28 mouse cellular contexts compared by ENCODE assay signal in genomic region chr13:43021031-43021430, GRCm38 (mm10).
DNase-seq lines count a peak whose midpoint lies in the region; ATAC-seq and TF ChIP-seq lines count a peak whose summit lies in the region.
"Had no signal": no experiment of that assay in that cellular context is flagged by ENCODE, and none has a peak within 500 bp of the region (broad histone marks: within the 10 kb centered on the region; RNA-seq: fewer than 3 reads in every experiment).

No protein-coding gene starts in this region.

- peaks cover 6% of the 10 kb centered on the region; the same call in 1 of the 2 replicates for H3K4me1 ChIP-seq in kidney, embryonic 14.5 days (ENCODE audit: control insufficient read depth, insufficient read depth, low read length)
- H3K4me1 ChIP-seq in olfactory bulb, adult 2 months (ENCODE audit: control insufficient read depth, insufficient read depth, low read length): peaks cover 3% of the 10 kb centered on the region; the same call in 1 of the 2 replicates
- no peaks in the 10 kb centered on the region for H3K4me1 ChIP-seq in intestine, embryonic 16.5 days (ENCODE audit: control insufficient read depth, insufficient read depth, low read length)
- H3K4me1 ChIP-seq: forebrain, embryonic 15.5 days had no signal

- peak; percentile 20 for DNase-seq in kidney, adult 11 months
- peak; percentile 17 for DNase-seq in kidney, adult 9 months
- DNase-seq in kidney, postnatal 10 days: peak; percentile 54
- DNase-seq in thymus, postnatal 10 days (ENCODE audit: low spot score in 2 of 2): no peak
- DNase-seq: adrenal gland, postnatal 10 days; cerebellum, adult 11 months; cerebellum, adult 9-10 months; cerebellum, postnatal 36 days; heart, adult 2 months; heart, postnatal 4 days; layer of hippocampus, adult 9-11 months; liver; lung, embryonic 14.5 days; lung, postnatal 14 days; midbrain, embryonic 14.5 days; right cerebral cortex, adult 18-20 months; right cerebral cortex, postnatal 4 days; thymus, adult 18-20 months; thymus, postnatal 4 days had no signal

- WGBS in kidney, embryonic 14.5 days: 37% methylated on average over 6 of the region's 6 CpGs
- 69% methylated on average over 6 of the region's 6 CpGs for WGBS in olfactory bulb, adult 2 months
- WGBS in intestine, embryonic 16.5 days: 55% methylated on average over 6 of the region's 6 CpGs

- TF ChIP-seq POLR2A in olfactory bulb, adult 2 months (IDR thresholded peaks at IDR 0.05; ENCODE audit: insufficient read depth, low read depth, low read length): no peak

- H3K9me3 ChIP-seq in kidney, embryonic 14.5 days (ENCODE audit: control insufficient read depth, low read length): peaks cover 4% of the 10 kb centered on the region; the same call in 1 of the 2 replicates
- no peaks in the 10 kb centered on the region for H3K9me3 ChIP-seq in intestine, embryonic 16.5 days (ENCODE audit: control insufficient read depth, low read length)
- H3K9me3 ChIP-seq: forebrain, embryonic 15.5 days; heart, embryonic 12.5 days; hindbrain, embryonic 13.5 days had no signal

- no peaks in the 10 kb centered on the region for H3K36me3 ChIP-seq in kidney, embryonic 14.5 days (ENCODE audit: control insufficient read depth, insufficient read depth, low read length)
- no peaks in the 10 kb centered on the region for H3K36me3 ChIP-seq in intestine, embryonic 16.5 days (ENCODE audit: control insufficient read depth, insufficient read depth, low read length)
- H3K36me3 ChIP-seq: forebrain, embryonic 15.5 days; heart, embryonic 12.5 days; hindbrain, embryonic 13.5 days had no signal

- no peaks in the 10 kb centered on the region for H3K27me3 ChIP-seq in kidney, embryonic 14.5 days (ENCODE audit: control insufficient read depth, insufficient read depth, low read length)
- no peaks in the 10 kb centered on the region for H3K27me3 ChIP-seq in intestine, embryonic 16.5 days (replicated peaks; ENCODE audit: control insufficient read depth, insufficient read depth, low read length)
- H3K27me3 ChIP-seq: forebrain, embryonic 15.5 days; heart, embryonic 12.5 days; hindbrain, embryonic 13.5 days had no signal

- ATAC-seq in kidney, embryonic 14.5 days (ENCODE audit: low FRiP score, low TSS enrichment): no peak
- ATAC-seq in intestine, embryonic 16.5 days: no peak
- ATAC-seq: CD4-positive, CD25-positive, alpha-beta regulatory T cell, adult 4 months; forebrain, embryonic 15.5 days had no signal

- H3K27ac ChIP-seq in kidney, embryonic 14.5 days (ENCODE audit: low read depth, low read length): no peak overlapping the region
- H3K27ac ChIP-seq in olfactory bulb, adult 2 months (ENCODE audit: insufficient read depth, low read depth, low read length): peak overlapping the region; percentile 34; the same call in 1 of the 2 replicates
- H3K27ac ChIP-seq in intestine, embryonic 16.5 days (ENCODE audit: low read length): no peak overlapping the region
- H3K27ac ChIP-seq: forebrain, embryonic 15.5 days; heart, adult 2 months; hindbrain, embryonic 13.5 days; liver, embryonic 14.5 days; stomach, postnatal 0 days had no signal

- no peak overlapping the region for H3K9ac ChIP-seq in kidney, embryonic 14.5 days (ENCODE audit: low read depth, low read length)
- no peak overlapping the region for H3K9ac ChIP-seq in intestine, embryonic 16.5 days (ENCODE audit: low read depth, low read length)
- H3K9ac ChIP-seq: forebrain, embryonic 15.5 days; heart, embryonic 12.5 days; hindbrain, embryonic 13.5 days; liver, embryonic 14.5 days; lung, embryonic 14.5 days had no signal

- no peak for TF ChIP-seq CTCF in olfactory bulb, adult 2 months (IDR thresholded peaks at IDR 0.05; ENCODE audit: insufficient read depth, low read depth, low read length)

- no peak overlapping the region for H3K4me2 ChIP-seq in kidney, embryonic 14.5 days (replicated peaks; ENCODE audit: low read depth, low read length)
- no peak overlapping the region for H3K4me2 ChIP-seq in intestine, embryonic 16.5 days (ENCODE audit: low read depth, low read length)
- H3K4me2 ChIP-seq: forebrain, embryonic 15.5 days; heart, embryonic 12.5 days; hindbrain, embryonic 13.5 days; lung, embryonic 14.5 days had no signal

- H3K4me3 ChIP-seq in kidney, embryonic 14.5 days (ENCODE audit: low read length): no peak overlapping the region
- no peak overlapping the region for H3K4me3 ChIP-seq in olfactory bulb, adult 2 months (ENCODE audit: insufficient read depth, low read depth, low read length)
- H3K4me3 ChIP-seq in intestine, embryonic 16.5 days (ENCODE audit: low read length): no peak overlapping the region
- H3K4me3 ChIP-seq: forebrain, embryonic 15.5 days; heart, adult 2 months; heart, embryonic 12.5 days; hindbrain, embryonic 13.5 days had no signal

Comparison
In these comparisons a context has a peak if more than half of its experiments do, and no peak if none do; other contexts are left out.
1. DNase-seq: peak in kidney, adult 11 months (single experiment), kidney, adult 9 months (single experiment) and kidney, postnatal 10 days (single experiment); none in thymus, postnatal 10 days (0 of 2).